Mouse (Mus musculus) embryo, embryonic 10 days (tissue): ENCODE measurements around the gene Entpd2.

ENCODE experiments used
- DNase-seq: peaks from one replicate; pipeline ENCODE4 v3.0.0-alpha.2; 2015; ENCODE audit warnings: low spot score

Gene Entpd2

GRCm38 (mm10) chr2:25395721-25396596 is at the start of gene Entpd2:
TSS of gene Entpd2 (plus strand) at chr2:25395874.
- DNase-seq: peak; percentile 39

- DNase-seq: no peak
These were observed 47.5 kb upstream of the Entpd2 start for GRCm38 (mm10) chr2:25348162-25348561.

- DNase-seq: no peak
These were observed 46.2 kb upstream of the Entpd2 start for GRCm38 (mm10) chr2:25349499-25349898.

- DNase-seq: no peak
These were observed 45.0 kb upstream of the Entpd2 start for GRCm38 (mm10) chr2:25350701-25351100.

GRCm38 (mm10) chr2:25354211-25354610 is 41.5 kb upstream of the Entpd2 start:
- no peak for DNase-seq

- no peak for DNase-seq
These were observed 40.1 kb upstream of the Entpd2 start for GRCm38 (mm10) chr2:25355419-25356066.

GRCm38 (mm10) chr2:25356208-25357079 is 39.2 kb upstream of the Entpd2 start, which contains the start of gene Dpp7:
TSS of gene Dpp7 (minus strand) at chr2:25356359.
- DNase-seq: peak; percentile 94

GRCm38 (mm10) chr2:25359848-25360247 is 35.8 kb upstream of the Entpd2 start:
- DNase-seq: no peak

GRCm38 (mm10) chr2:25363478-25364178 is 32.0 kb upstream of the Entpd2 start:
- DNase-seq: no peak

- DNase-seq: no peak
These were observed 31.4 kb upstream of the Entpd2 start for GRCm38 (mm10) chr2:25364313-25364712.

GRCm38 (mm10) chr2:25364761-25365090 is 30.9 kb upstream of the Entpd2 start:
- no peak for DNase-seq

GRCm38 (mm10) chr2:25365091-25365761 is 30.4 kb upstream of the Entpd2 start, which contains the start of gene Uap1l1:
TSS of gene Uap1l1 (minus strand) at chr2:25365682.
- DNase-seq: peak; percentile 73

- DNase-seq: no peak
These were observed 25.7 kb upstream of the Entpd2 start for GRCm38 (mm10) chr2:25369996-25370395.

GRCm38 (mm10) chr2:25371764-25372643 is 23.7 kb upstream of the Entpd2 start, which contains the start of gene Sapcd2:
TSS of gene Sapcd2 (plus strand) at chr2:25372321.
- DNase-seq: peak; percentile 94

GRCm38 (mm10) chr2:25372644-25373391 is 22.9 kb upstream of the Entpd2 start:
- DNase-seq: peak; percentile 48

- no peak for DNase-seq
These were observed 22.2 kb upstream of the Entpd2 start for GRCm38 (mm10) chr2:25373431-25373830.

- DNase-seq: peak; percentile 70
These were observed 19.1 kb upstream of the Entpd2 start for GRCm38 (mm10) chr2:25376589-25376988.

GRCm38 (mm10) chr2:25384492-25384891 is 11.2 kb upstream of the Entpd2 start:
- no peak for DNase-seq

GRCm38 (mm10) chr2:25391266-25391665 is 4.4 kb upstream of the Entpd2 start:
- DNase-seq: no peak
